Mouse (Mus musculus) colon, adult 2 months (tissue): ENCODE measurements around the gene Rpusd4. TPM values are rescaled to one million over a fixed set of nuclear protein-coding genes. Genes with fewer than 3 reads are reported as not detected.

Experiments used
- polyA plus RNA-seq: library from polyadenylated mRNA; depleted of rRNA; stranded (reverse); fragments of >200 nt; gene quantifications from 2 replicates; pipeline ENCODE4 v1.2.3, GENCODE M21; 2012; rRNA removed

Rpusd4 gene
- polyA plus RNA-seq: 8.0 and 9.2 TPM in 2 replicates

GRCm38 (mm10) chr9:35267146-35267975, at the start of gene Rpusd4, which contains the start of gene Fam118b:
Gene Rpusd4, plus strand, starts transcription at chr9:35267865.
Gene Fam118b, minus strand, starts transcription at chr9:35267805.

Other genes starting within 250 kb of the Rpusd4 start
- 33.7 and 47.4 TPM in 2 replicates for gene St3gal4, start 148.6 kb upstream of the Rpusd4 start, polyA plus RNA-seq
- 21.2 and 27.6 TPM in 2 replicates for gene Dcps, start 91.8 kb upstream of the Rpusd4 start, polyA plus RNA-seq
- 61.5 and 66.2 TPM in 2 replicates for gene Srpr, start 67.7 kb upstream of the Rpusd4 start, polyA plus RNA-seq
- 23.0 and 28.3 TPM in 2 replicates for gene Tirap, start 67.6 kb upstream of the Rpusd4 start, polyA plus RNA-seq
- 11.8 and 19.4 TPM in 2 replicates for gene Foxred1, start 56.8 kb upstream of the Rpusd4 start, polyA plus RNA-seq
- 10.1 and 12.5 TPM in 2 replicates for gene Fam118b, start 60 bp upstream of the Rpusd4 start, polyA plus RNA-seq
- 5.5 and 5.8 TPM in 2 replicates for gene Cdon, start 153.3 kb downstream of the Rpusd4 start, polyA plus RNA-seq